Mouse (Mus musculus): ENCODE data around the gene Gm14443.
"Not testable (repeated sequence)": the region's sequence is repeated elsewhere in the genome, so short reads cannot be mapped to it uniquely, and the experiment has no call there.

DNA sequence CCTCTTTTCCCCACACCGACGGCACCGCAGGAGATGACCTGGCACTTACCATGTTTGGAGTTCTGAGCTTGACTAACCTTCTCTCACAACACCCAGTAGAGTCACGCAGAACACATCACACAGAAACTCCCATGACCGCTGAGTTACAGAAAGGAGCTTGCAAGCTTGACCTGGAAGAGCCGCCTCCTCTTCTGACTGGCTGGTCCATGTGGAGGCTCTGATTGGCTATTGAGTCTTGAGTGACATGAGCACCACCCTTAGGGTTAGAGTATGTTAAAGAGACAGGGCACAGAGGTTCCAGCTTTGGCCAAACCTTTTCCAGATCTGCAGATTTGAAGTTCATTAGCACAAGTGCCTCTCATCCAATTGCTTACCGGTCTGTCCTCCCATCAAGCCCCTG is 31.1 kb upstream of the Gm14443 start, which contains the start of gene Gm14391:
- not testable (repeated sequence) for TF ChIP-seq POLR2A (IDR thresholded peaks at IDR 0.05; ENCODE audit: low read depth, low read length); CTCF (IDR thresholded peaks at IDR 0.05; ENCODE audit: extremely low read depth, insufficient read depth, insufficient read length, insufficient replicate concordance)

All from spleen, adult 2 months (tissue).